Mouse (Mus musculus) T-helper 2 cell (primary cell): ENCODE results near the gene Vmn1r51.
"Not testable (repeated sequence)": the region's sequence is repeated elsewhere in the genome, so short reads cannot be mapped to it uniquely, and the experiment has no call there.

Experiments used
- in situ Hi-C: fragments of 300-600 bp; cut with MboI, MseI; formaldehyde crosslinking; loops from one replicate; pipeline ENCODE4 v1.15.1; 2025; ENCODE audit warnings: high pct_unique_total_duplicates

The Vmn1r51 gene

DNA sequence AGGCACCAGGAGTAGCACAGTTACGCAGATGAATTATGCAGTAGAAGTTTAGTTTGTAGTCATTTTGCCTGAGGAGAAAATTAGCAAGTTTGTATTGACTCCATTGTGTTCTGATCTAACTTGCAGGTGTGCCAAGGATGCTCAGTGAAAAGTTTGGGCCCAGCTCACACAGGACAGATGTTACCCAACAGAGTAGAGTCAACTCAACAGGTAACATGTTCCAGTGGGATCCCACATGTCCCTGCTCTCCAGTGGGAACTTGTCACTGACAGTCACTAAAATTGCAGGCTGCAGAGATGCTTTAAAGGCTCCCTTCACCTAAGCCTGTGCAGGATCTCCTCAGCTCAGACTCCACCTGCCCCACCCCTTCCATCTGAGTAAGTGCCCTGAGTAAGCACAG, at the start of gene Vmn1r51:
Gene Vmn1r51 (plus strand): TSS at position 301 of the 400 bp plus-strand sequence.
- in situ Hi-C loops: not testable (repeated sequence)

DNA sequence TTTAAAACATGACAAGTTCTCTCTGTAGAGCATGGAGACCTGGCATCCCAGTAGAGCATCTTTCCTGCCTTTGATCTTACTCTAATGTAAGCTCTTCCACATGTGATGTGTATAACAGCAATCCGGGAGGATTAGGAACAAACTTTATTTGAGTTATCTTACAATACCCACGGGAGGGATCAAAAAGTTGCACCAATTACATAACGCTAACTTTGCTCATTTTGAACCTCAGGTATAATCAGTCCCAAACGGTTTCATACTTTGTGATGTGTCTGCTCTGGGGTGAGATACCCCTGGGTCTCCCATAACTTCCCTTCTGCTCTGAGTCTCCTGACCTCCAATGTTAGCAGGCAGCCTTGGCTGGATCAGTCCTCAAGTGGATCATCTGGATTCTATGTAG, 44.0 kb upstream of the Vmn1r51 start, which contains the start of gene Vmn1r49:
Gene Vmn1r49 (minus strand): TSS at position 101 of the 400 bp plus-strand sequence.
- in situ Hi-C loops: no loop called here

GRCm38 (mm10) chr6:90100566-90100965, 21.8 kb upstream of the Vmn1r51 start:
- in situ Hi-C loops: no loop called here

DNA sequence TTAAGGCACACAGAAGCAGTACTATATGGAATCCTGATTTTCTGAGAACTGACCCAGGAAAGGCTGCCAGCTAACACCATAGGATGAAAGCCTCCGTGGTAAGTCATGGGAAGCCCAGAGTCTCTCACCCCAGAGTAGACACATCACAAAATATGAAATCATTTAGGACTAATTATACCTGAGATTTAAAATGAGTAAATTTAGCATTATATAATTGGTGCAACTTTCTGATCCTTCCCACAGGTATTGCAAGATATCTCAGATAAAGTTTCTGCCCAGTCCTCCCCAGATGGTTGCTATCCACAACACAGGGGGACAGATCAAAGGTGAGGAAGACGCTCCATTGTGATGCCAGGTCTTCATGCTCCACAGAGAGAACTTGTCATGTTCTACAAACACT, 21.3 kb upstream of the Vmn1r51 start, which contains the start of gene Vmn1r50:
Gene Vmn1r50 (plus strand): TSS at position 301 of the 400 bp plus-strand sequence.
- in situ Hi-C loops: no loop called here

DNA sequence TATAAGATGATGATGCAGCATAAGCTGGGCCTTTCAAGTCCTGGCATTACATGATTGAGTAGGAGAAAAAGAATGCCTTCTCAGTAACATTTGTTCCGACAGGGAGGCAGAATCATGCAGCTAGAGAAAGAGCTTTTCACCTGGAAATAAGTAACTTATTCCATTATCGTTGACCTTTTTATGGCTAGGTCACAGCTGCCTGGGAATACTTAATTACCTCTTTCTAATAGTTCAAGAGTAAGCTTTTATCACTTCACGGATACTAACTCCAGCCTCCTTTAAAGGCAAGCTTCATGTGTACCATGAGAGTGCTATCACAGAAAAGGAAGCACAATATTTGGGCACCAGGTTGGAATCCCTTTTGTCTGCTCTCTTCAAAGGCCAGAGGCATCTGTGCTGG, 37.7 kb downstream of the Vmn1r51 start:
- in situ Hi-C loops: no loop called here

DNA sequence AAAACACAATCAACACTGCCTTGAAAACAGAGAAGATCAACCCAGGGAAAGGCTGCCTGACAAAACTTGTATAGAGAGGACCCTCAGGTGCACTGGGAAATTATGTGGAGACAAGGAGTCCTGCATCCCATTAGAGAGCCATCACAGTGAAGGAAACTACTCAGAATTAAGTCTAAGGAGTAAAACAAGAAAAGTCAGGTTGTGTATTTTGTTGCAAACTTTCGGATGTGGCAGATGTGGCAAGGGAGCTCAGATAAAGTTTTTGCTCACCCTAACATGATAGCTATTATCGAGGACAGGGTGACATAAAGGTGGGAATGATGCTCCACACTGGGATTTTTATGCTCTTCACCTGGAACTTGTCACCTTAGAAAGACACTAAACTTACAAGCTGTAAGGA, 52.1 kb downstream of the Vmn1r51 start, which contains the start of gene Vmn1r52:
Gene Vmn1r52 (plus strand): TSS at position 301 of the 400 bp plus-strand sequence.
- in situ Hi-C loops: no loop called here
